Mouse (Mus musculus) liver, postnatal 0 days (tissue): ENCODE data around the gene Parp6.

Experiments used
- CTCF ChIP-seq: sonication (generic); IDR thresholded peaks from 2 replicates; pipeline ENCODE4 v1.5.1; 2016; ENCODE audit warnings: antibody characterized with exemption, low read depth
- EP300 ChIP-seq: IDR thresholded peaks from 2 replicates; pipeline ENCODE4 v1.6.1; 2016; ENCODE audit warnings: antibody characterized with exemption, low read depth, mild to moderate bottlenecking

- TF ChIP-seq EP300, result no peak
- TF ChIP-seq CTCF, result no peak
Measured at GRCm38 (mm10) chr9:59610950-59611349, 6.1 kb upstream of the Parp6 start.
